Mouse (Mus musculus): ENCODE data around the gene Spred2.

GRCm38 (mm10) chr11:19965037-19965611, 40.9 kb downstream of the Spred2 start:
- no peak for TF ChIP-seq POLR2A (IDR thresholded peaks at IDR 0.05; ENCODE audit: insufficient read depth, low read depth, low read length)
- no peak for TF ChIP-seq CTCF (IDR thresholded peaks at IDR 0.05; ENCODE audit: insufficient read depth, low read depth, low read length)
